Mouse (Mus musculus) hindbrain, embryonic 16.5 days (tissue): ENCODE results near the gene Atg7. TPM values are rescaled to one million over a fixed set of nuclear protein-coding genes. Genes with fewer than 3 reads are reported as not detected.

ENCODE experiments used
- ATAC-seq: fragments of 200-750 bp; cut with Nextera tagmentation; 2 replicates; pipeline ENCODE4 v1.8.0; 2017; ENCODE audit warnings: moderate TSS enrichment, moderate library complexity
- H3K27ac ChIP-seq: fragments of 300-500 bp; sonication (generic); 2 replicates; pipeline ENCODE4 v1.5.1; 2014; ENCODE audit warnings: low read depth, mild to moderate bottlenecking, control low read depth, low read length, moderate library complexity
- H3K27me3 ChIP-seq: fragments of 300-500 bp; sonication (generic); replicated peaks from 2 replicates; pipeline ENCODE4 v1.6.1; 2014; ENCODE audit warnings: low read length; ENCODE audit not compliant: control insufficient read depth, insufficient read depth
- H3K36me3 ChIP-seq: fragments of 300-500 bp; sonication (generic); 2 replicates; pipeline ENCODE4 v1.6.1; 2014; ENCODE audit warnings: mild to moderate bottlenecking, low read length, moderate library complexity, mixed read lengths; ENCODE audit not compliant: control insufficient read depth, insufficient read depth
- H3K4me1 ChIP-seq: fragments of 300-500 bp; sonication (generic); 2 replicates; pipeline ENCODE4 v1.6.1; 2014; ENCODE audit warnings: low read depth, low read length; ENCODE audit not compliant: control insufficient read depth, insufficient read depth
- H3K4me2 ChIP-seq: fragments of 300-500 bp; sonication (generic); 2 replicates; pipeline ENCODE4 v1.6.1; 2014; ENCODE audit warnings: mild to moderate bottlenecking, low read length, control low read depth, moderate library complexity
- H3K4me3 ChIP-seq: fragments of 300-500 bp; sonication (generic); 2 replicates; pipeline ENCODE4 v1.5.1; 2014; ENCODE audit warnings: mild to moderate bottlenecking, low read length, control low read depth, moderate library complexity
- H3K9ac ChIP-seq: fragments of 300-500 bp; sonication (generic); 2 replicates; pipeline ENCODE4 v1.6.1; 2014; ENCODE audit warnings: low read depth, mild to moderate bottlenecking, control low read depth, low read length, moderate library complexity
- H3K9me3 ChIP-seq: fragments of 300-500 bp; sonication (generic); 2 replicates; pipeline ENCODE4 v1.6.1; 2014; ENCODE audit warnings: mild to moderate bottlenecking, low read length, moderate library complexity; ENCODE audit not compliant: control insufficient read depth
- WGBS: fragments of 180-500 bp; shearing (Covaris S2); extraction: QIAGEN DNeasy Blood & Tissue Kit; methylation state at CpG from one replicate; pipeline ENCODE4 v1.1.7; 2014; 5-methylcytosine and 5-hydroxymethylcytosine counted together
- polyA plus RNA-seq: library from polyadenylated mRNA; unstranded; fragments of >200 nt; fragmentation: Nextera tagmentation; extraction: Ambion mirVana; gene quantifications from 2 replicates; pipeline ENCODE4 v1.2.1, GENCODE M21; 2015

The Atg7 gene
- polyA plus RNA-seq, 1 experiment from 2014 or later, result 18.0 TPM

DNA sequence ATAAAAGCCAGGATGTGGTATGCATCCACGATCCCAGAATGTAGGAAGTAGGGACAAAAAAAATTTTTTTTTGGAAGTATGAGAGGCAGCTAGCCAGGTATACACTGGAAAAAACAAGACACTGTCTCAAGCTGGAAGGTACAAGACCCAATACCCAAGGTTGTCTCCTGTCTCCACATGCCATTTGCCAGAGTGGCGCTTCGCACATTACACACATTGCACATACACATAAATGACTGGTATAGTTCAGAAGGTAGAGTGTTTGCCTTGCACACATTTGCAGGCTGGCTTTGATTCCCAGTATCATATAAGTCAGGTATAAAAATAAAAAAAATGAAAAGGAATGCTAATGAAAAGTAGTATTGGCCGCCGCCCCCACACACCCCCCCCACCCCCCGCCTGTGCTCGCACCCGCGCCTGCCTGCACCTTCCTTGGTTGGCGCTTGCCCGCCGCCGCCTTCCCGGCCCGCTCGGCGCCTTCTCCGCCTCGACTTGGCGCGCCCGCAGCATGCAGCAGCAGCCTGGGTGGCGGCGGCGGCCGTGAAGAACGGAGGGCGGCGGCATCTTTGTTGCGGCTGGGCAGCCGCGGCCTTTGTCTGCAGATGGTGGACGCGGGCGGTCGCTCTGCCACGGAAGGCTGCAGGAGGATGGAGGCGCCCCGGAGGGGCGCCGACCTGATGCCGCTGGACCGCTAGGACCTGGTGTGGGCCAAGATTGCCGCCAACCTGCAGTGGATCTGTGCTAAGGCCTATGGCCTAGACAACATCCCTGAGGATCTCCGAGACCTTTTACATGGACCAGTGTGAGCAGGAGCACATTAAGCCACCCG is 95.2 kb downstream of the Atg7 start:
- ATAC-seq, result peak; percentile 72
- Histone ChIP-seq H3K9ac (peak overlapping the region; percentile 74), H3K4me2 (peak overlapping the region; percentile 74), H3K4me1 (peaks cover 8% of the 10 kb centered on the region), H3K4me3 (peak overlapping the region; percentile 37), H3K27me3 (no peaks in the 10 kb centered on the region), H3K27ac (peak overlapping the region; percentile 37; the same call in 1 of the 2 replicates), H3K36me3 (no peaks in the 10 kb centered on the region), H3K9me3 (peaks cover 4% of the 10 kb centered on the region; the same call in 1 of the 2 replicates)
- WGBS, result 12% methylated on average over 44 of the region's 46 CpGs

DNA sequence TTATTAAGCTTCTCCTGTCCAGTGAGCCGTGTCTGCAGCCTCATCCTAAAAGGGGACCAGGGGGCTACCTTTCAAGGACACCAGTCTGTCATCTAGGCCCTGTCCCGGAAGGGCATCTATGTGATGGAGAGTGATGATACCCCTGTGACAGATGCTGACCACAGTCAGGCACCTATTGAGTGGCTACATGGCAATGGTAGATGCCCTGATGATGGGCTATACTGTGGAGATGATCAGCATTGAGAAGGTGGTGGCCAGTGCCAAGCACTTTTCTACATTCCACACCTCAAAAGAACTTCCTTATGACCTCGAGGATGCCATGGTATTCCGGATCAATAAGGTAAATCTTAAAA is 95.8 kb downstream of the Atg7 start:
- Histone ChIP-seq H3K4me2 (peak overlapping the region; percentile 74), H3K9me3 (peaks cover 4% of the 10 kb centered on the region; the same call in 1 of the 2 replicates)
- ATAC-seq, result 0 out of 2 replicates have a peak, but pooled peaks have one; percentile 17

DNA sequence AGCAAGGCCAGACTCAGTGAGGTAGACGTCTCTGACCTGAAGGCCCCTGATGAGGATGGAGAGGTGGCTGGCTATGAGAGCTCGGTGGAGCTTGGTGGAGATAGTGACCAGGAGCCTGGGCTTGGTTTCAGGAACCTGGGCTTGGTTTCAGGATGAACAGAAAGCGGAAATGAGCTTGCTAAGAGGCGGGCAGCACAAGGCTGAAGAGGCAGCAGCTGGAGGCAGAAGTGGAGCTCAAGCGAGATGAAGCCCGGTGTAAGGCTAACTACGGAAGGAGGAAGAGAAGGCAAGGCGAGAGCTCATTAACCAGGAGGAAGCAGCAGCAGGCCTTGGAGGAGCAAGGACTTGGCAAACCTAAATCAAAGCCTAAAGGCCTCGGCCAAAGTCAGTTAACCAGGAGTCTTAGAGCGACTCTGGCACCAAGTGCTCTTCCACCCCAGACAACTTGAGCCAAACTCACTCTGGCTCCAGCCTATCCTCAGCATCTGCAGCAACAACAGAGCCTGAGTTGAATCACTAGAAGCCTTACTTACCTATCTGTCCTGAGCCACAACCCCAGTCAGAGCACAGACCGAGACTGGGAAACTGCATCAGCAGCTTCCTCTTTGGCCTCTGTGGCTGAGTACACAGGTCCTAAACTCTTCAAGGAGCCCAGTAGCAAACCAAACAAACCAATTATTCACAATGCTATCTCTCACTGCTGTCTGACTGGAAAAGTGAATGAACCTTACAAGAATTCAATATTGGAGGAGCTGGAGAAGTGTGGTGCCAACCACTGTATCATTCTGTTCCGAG is 99.5 kb downstream of the Atg7 start:
- Histone ChIP-seq H3K4me1 (peaks cover 6% of the 10 kb centered on the region), H3K36me3 (no peaks in the 10 kb centered on the region), H3K9ac (no peak overlapping the region), H3K9me3 (peaks cover 4% of the 10 kb centered on the region; the same call in 1 of the 2 replicates), H3K27ac (no peak overlapping the region), H3K4me2 (no peak overlapping the region), H3K27me3 (no peaks in the 10 kb centered on the region), H3K4me3 (no peak overlapping the region)
- WGBS, result 94% methylated on average over 12 of the region's 12 CpGs
- ATAC-seq, result no peak

More for the DNA sequence above, 95.8 kb downstream of the Atg7 start:
- 80% methylated on average over 4 of the region's 4 CpGs for WGBS
- H3K27ac ChIP-seq, result no peak overlapping the region
- peaks cover 8% of the 10 kb centered on the region for H3K4me1 ChIP-seq
- peak overlapping the region; percentile 37; the same call in 1 of the 2 replicates for H3K4me3 ChIP-seq
- peak overlapping the region; percentile 74 for H3K9ac ChIP-seq
- H3K36me3 ChIP-seq, result no peaks in the 10 kb centered on the region
- no peaks in the 10 kb centered on the region for H3K27me3 ChIP-seq

DNA sequence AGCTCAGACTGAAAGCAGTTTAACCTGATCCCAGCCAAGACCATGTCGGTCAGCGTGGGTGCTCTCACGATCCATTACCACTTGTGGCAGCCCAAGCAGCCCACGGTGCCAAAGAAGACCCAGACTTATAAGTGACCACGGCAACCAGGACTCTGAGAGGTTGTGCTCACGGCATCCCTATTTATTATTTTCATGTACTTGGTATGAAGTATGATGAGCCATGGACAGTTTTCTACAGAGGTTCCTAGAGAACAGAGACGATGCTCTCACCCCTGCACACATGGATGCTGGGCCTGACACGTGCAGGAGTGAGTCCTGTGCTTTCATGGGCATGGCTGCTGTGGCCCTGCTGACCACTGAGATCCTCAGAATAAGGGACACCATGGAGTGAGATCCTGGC is 100.2 kb downstream of the Atg7 start:
- H3K9ac ChIP-seq, result no peak overlapping the region
- no peak overlapping the region for H3K4me2 ChIP-seq
- no peak overlapping the region for H3K4me3 ChIP-seq
- H3K27ac ChIP-seq, result no peak overlapping the region
- 91% methylated on average over 8 of the region's 8 CpGs for WGBS
- peaks cover 5% of the 10 kb centered on the region for H3K4me1 ChIP-seq
- no peaks in the 10 kb centered on the region for H3K36me3 ChIP-seq
- H3K9me3 ChIP-seq, result peaks cover 4% of the 10 kb centered on the region; the same call in 1 of the 2 replicates
- no peaks in the 10 kb centered on the region for H3K27me3 ChIP-seq
- no peak for ATAC-seq

DNA sequence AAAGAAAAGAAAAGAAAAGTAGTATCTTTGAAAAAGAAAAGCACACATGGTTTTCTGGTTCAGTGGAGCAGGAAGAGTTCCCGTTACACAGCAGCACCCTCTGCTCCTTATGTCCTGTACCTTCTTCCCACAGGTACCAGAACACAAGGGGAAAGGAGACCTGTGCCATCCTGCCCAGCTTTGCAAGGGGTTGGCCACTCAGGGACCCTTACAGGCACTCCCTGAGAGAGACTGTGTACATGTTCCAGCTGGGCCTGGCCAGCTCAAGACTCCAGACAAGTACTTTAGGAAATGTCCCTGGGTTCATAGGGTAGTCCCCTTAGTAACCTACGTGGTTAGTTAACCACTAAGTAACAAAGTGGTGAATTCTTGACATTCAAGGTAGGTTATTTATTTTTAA is 100.9 kb downstream of the Atg7 start:
- H3K9ac ChIP-seq, result no peak overlapping the region
- H3K36me3 ChIP-seq, result no peaks in the 10 kb centered on the region
- no peak overlapping the region for H3K27ac ChIP-seq
- H3K4me1 ChIP-seq, result no peaks in the 10 kb centered on the region; the same call in 1 of the 2 replicates
- WGBS, result 79% methylated on average over 2 of the region's 2 CpGs
- H3K9me3 ChIP-seq, result peaks cover 4% of the 10 kb centered on the region; the same call in 1 of the 2 replicates
- H3K27me3 ChIP-seq, result no peaks in the 10 kb centered on the region
- no peak for ATAC-seq
- no peak overlapping the region for H3K4me2 ChIP-seq
- no peak overlapping the region for H3K4me3 ChIP-seq

DNA sequence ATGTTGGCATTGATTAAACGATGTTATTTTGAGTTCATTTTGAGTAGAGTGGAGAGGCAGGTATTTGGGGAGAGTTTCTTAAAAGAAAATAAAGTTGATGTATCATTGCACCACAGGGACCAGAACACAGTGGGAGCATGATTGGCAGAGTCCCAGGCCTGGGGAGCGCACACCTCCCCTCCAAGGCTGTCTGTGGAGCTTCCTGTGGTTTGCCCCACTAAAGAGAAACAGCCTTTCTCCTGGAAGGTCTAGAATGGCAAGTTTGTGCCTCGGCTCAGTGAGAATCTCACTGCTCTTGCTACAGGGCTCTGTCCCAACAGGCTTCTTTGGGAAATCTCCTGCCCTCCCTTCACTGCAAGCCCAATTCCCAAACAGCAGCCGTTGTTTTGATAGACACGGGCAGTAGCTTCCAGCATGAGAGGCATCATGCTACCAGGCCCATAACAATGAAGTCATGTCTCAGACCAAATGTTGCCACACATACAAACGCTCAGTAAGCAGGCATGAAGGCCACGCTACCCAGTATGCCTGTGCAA is 103.6 kb downstream of the Atg7 start:
- Histone ChIP-seq H3K4me2 (no peak overlapping the region), H3K9me3 (no peaks in the 10 kb centered on the region), H3K27me3 (no peaks in the 10 kb centered on the region), H3K27ac (no peak overlapping the region), H3K4me1 (no peaks in the 10 kb centered on the region), H3K36me3 (no peaks in the 10 kb centered on the region), H3K9ac (no peak overlapping the region), H3K4me3 (no peak overlapping the region)
- ATAC-seq, result no peak
- WGBS, result 81% methylated on average over 7 of the region's 7 CpGs

DNA sequence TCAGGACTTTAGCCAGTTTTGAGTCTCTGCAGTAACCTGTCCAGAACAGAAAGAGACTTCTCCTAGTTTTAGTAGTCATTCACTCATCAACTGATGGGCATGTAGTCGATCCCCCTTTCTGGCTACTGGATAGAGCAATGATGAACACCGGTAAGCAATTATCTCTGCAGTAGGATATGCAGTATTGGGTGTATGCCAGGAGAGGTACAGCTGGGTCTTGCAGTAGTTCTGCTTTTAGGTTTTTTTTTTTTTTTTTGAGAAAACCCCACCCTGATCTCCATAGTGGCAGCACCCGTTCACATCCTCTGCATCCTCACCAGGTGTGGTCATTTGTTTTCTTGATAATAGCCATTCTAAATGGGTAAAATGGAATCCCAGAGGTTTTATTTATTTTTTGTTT is 105.5 kb downstream of the Atg7 start:
- no peak overlapping the region for H3K9ac ChIP-seq
- no peak overlapping the region for H3K27ac ChIP-seq
- no peaks in the 10 kb centered on the region for H3K9me3 ChIP-seq
- H3K4me2 ChIP-seq, result no peak overlapping the region
- no peaks in the 10 kb centered on the region for H3K4me1 ChIP-seq
- no peaks in the 10 kb centered on the region for H3K27me3 ChIP-seq
- no peaks in the 10 kb centered on the region for H3K36me3 ChIP-seq
- WGBS, result 81% methylated on average over 3 of the region's 3 CpGs
- H3K4me3 ChIP-seq, result no peak overlapping the region
- ATAC-seq, result no peak

DNA sequence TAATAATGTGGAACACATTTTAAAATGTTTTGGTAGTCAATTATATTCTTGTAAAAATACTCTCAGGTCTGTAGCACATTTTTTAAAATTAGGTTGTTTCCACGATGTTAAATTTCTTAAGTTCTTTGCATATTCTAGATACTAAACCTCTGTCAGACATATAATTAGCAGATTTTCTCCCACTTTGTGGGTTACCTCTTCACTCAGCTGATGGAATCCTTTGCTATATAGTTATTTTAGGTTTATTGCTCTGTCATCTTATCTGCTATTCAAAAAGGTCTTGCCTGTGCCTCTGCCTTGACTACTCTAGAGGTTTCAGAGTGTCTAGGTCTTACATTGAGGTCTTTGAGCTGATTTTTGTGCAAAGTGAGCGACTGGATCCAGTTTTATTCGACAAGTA is 106.0 kb downstream of the Atg7 start:
- no peak for ATAC-seq

DNA sequence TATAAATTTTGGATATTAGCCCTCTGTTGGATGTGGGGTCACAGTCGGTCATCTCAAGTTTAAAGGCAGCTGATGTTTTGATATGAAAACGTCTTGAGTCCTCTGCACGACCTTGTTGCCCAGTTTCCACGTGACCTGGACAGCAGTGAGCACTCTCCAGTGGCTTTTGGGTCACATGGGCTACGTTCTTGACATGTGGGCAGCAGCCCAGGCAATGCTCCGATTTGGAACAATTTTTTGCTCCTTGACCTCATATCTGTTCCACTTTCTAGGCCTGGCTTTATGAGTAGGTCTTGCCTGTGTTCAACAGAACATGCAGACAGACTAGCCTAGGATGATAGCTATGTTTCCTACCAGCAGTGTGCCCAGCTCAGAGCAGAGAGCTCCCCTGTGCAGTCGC is 115.9 kb downstream of the Atg7 start:
- no peak overlapping the region for H3K9ac ChIP-seq
- no peaks in the 10 kb centered on the region for H3K4me1 ChIP-seq
- no peaks in the 10 kb centered on the region for H3K27me3 ChIP-seq
- no peak overlapping the region for H3K27ac ChIP-seq
- no peaks in the 10 kb centered on the region for H3K36me3 ChIP-seq
- H3K4me2 ChIP-seq, result no peak overlapping the region
- ATAC-seq, result no peak
- no peak overlapping the region for H3K4me3 ChIP-seq
- H3K9me3 ChIP-seq, result no peaks in the 10 kb centered on the region
- WGBS, result 82% methylated on average over 7 of the region's 7 CpGs

More for the DNA sequence above, 106.0 kb downstream of the Atg7 start:
- Histone ChIP-seq H3K27me3 (no peaks in the 10 kb centered on the region), H3K4me2 (no peak overlapping the region), H3K9ac (no peak overlapping the region), H3K36me3 (no peaks in the 10 kb centered on the region), H3K9me3 (no peaks in the 10 kb centered on the region), H3K4me3 (no peak overlapping the region), H3K4me1 (no peaks in the 10 kb centered on the region), H3K27ac (no peak overlapping the region)
- WGBS, result 89% methylated on average over 3 of the region's 3 CpGs
